Mouse (Mus musculus) embryo, embryonic 10 days (tissue): ENCODE data around the gene Cpeb4.
A peak's percentile ranks its signal among the peaks of the same experiment; 100 is the strongest.

ENCODE experiments used
- DNase-seq: peaks from one replicate; pipeline ENCODE4 v3.0.0-alpha.2; 2015; ENCODE audit warnings: low spot score

The Cpeb4 gene

DNA sequence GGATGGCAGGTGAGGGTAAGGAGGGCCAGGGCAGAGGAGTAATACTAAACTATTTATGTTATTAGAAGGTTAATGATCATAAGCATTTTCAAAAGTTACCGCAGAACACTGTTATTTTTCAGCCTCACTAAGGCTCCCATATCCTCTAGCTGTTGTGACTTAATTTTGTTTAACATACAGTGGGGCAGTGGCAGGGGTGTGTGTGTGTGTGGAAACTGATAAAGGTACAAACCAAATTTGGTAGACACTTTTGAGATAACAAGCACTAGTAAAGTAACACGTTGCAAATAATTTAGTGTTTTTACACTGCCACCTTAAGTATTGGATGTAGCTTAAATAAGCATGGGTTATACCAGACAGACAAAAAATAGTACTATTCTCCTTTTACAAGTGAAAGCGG is 24.9 kb downstream of the Cpeb4 start:
- no peak for DNase-seq

DNA sequence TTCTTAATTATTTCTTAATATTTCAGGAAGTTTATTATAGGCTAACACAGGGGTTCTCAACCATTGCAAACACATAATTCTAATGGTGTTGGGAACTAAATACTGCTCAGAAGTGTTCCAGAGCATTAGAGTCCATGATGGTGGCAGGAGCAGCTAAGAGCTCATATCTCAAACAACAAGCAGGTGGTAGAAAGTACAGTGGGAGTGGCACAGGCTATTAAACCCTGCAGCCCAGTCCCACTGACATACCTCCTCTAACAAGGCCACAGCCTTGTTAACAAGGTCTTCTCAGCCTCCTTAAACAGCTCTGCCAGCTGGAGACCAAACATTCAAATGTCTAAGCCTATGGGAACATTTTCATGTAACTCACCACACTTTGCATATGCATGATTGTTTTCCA is 27.2 kb downstream of the Cpeb4 start:
- no peak for DNase-seq

DNA sequence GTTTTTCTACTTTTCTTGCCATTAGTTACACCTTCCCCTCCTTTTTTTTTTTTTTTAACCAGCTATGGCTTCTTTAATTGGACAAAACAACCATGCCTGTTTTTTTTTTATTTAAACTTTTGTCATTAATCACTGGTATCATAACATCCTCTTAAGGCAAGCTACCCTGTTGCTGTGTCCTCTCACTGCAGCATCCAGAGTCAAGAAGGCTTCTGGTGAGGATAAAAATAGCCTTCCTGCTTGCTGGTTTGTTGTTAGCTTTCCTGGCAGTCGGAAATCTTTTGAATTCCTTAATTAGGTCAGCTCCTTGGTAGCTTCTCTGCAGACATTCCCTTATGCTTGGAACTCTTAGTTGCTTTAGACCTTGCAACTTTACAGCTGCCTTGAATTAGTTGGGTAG is 28.7 kb downstream of the Cpeb4 start:
- no peak for DNase-seq

DNA sequence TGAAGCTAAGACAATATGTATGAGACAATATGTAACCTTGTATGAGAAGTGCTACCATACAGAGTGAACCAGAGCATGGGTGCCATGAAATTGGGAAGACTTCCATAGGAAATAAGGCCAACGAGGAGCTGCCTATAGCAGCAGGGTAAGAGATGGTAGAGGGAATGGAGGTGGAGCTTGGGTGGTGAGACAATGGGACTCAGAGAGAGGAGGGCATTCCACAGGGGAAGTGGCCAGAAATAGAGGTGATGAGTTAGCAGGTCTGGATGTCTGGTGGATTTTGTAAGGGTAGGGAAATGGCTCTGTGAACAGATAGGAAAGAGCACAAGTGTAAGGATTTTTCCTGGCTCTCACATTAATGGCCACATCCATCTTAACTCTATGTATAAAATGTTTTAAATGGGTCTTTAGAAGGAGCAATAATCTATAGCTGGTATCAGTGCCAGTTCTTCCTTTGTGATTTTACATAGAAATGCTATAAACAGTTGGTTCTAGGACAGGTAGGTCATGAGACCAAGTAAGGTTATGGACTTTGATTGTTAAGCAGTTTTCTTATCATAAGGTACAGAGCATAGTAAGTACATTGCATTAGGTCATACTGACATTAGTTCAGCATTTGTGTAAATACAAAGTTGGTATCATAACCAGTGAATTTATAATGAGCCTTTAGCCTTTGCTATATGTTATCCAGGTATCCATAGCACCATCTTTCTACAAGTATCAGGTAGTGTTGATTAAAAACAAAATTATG is 30.4 kb downstream of the Cpeb4 start:
- no peak for DNase-seq

DNA sequence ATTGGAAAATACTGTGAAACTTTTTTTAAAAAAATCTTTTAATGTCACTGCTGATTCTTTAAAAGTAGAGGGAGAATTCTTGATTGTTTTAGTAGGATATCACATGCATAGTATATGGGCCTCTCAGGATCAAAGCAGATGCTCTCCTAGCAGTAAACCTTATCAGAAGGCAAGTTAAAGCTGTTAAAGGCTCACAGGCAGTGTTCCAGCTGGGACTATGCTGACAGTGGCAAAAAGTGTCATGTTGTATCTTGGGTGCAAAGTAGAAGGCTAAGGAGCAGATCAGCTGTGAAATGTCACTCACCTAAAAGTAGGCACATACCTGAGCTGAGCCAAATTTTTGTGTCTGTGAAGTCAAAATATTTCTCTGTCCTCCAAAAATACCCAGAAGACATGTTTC is 34.5 kb downstream of the Cpeb4 start:
- DNase-seq, result no peak

DNA sequence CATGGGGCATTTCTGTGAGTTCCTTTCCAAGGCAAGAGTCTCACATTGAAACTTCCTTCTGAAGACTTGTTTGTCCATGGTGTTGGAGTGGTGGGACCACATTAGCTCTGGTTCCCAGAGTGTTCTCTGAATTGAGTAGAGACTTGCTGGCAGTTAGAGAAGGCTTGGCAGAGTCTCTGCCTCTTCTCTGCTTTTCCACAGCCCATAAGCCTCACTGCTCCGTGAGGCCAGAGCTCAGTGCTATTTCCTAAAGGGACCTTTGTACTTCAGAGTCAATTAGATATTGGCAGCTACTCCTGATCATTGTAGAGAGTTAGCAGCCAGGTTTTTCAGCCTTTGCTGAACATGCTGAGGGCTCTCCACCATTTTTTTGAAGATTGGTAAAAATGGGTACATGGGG is 35.6 kb downstream of the Cpeb4 start:
- DNase-seq, result no peak

DNA sequence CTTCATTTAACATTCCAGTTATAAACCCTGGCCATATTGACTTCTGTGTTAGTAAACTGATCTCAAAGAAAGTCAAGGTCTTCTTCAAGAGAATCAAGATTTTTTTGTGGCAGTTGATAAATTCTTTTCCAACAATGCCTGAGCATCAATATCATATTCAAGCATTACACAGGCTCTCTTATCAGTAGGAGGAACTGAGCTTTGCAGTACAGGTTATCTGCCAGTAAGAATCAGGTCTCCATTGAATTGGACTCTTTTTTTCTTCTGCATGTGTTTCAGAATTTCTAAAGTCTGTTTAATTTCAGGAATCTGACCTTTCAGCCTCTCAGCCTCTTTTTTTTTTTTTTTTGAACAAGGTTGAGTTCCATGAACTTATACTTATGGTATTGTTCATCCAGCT is 40.9 kb downstream of the Cpeb4 start:
- no peak for DNase-seq

DNA sequence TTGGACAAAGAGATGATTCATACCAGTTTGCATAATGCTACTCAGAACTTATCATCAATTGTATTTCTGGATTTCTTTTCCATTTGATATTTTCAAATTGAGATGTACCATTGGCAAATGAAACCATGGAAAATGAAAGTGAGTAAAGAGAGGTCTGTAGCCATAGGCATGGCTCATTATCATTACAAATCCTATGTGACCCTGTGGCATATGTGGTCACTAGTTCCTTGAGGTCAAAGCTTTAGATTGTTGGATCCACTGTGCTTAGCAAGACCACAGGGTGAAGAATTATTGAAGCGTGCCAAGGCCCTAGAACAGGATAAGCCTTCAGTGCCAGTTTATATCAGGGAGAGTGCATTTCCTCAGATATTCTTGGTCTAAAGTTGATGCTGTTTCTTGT is 45.8 kb downstream of the Cpeb4 start:
- DNase-seq, result no peak

DNA sequence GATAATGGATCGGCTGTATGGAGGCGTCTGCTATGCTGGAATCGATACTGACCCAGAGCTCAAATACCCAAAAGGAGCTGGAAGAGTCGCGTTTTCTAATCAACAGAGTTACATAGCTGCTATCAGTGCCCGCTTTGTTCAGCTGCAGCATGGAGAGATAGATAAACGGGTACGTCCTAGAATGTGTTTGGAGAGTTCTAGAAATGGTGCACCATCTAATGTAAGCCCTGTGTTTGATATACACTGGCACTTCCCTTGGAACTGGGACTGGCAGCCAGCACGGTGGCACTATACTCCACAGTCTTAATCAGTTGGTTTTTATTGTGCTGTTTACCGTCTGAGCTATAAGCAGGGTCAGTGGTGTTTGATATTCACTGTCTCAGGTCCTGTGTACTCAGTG is 58.0 kb downstream of the Cpeb4 start:
- no peak for DNase-seq

DNA sequence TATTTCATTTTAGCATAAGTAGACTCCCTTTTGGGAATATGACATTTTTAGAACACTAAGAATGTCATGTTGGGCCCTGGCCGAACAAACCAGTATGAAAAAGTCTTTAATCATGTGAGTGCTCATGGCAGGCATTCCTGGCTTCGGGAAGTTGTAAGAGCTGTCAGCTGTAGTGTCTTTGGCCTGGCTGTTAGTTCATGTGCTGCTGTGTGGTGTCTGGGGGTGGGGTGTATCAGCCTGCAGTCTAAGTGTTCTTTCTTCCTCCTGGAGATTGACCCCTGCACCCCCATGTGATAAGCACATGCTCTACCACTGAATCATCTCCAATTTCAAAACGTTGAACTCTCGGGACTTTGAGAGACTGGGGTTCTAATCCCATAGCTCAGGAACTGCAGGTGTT is 63.6 kb downstream of the Cpeb4 start:
- no peak for DNase-seq

DNA sequence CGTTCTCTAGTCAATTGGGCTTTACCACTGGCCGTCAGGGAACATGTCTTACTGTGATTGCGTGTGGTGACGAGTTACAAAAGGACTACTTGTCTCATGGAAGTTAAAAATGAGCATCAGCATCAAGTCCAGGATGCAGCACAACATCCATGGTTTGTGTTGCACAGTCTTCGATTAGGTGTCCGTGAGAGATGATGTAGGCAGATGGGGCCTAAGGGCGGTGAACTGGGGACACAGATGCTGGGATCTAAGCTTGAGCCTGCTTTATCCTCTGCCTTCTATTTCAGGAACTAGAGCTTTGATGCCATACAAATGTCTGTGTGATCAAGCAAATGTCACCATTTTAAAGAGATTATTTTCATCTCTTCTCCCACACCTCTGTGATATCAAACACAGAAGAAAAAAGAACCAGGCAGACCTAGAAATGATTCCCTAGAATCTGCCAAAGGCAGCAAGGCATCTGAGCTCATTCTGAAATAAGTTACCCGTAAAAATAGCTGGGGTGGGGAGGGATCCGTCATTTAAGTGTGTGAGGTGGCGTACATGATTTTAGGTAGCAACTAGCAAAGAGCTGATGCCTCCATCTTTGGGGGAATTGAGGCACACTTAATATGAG is 65.0 kb downstream of the Cpeb4 start:
- no peak for DNase-seq

DNA sequence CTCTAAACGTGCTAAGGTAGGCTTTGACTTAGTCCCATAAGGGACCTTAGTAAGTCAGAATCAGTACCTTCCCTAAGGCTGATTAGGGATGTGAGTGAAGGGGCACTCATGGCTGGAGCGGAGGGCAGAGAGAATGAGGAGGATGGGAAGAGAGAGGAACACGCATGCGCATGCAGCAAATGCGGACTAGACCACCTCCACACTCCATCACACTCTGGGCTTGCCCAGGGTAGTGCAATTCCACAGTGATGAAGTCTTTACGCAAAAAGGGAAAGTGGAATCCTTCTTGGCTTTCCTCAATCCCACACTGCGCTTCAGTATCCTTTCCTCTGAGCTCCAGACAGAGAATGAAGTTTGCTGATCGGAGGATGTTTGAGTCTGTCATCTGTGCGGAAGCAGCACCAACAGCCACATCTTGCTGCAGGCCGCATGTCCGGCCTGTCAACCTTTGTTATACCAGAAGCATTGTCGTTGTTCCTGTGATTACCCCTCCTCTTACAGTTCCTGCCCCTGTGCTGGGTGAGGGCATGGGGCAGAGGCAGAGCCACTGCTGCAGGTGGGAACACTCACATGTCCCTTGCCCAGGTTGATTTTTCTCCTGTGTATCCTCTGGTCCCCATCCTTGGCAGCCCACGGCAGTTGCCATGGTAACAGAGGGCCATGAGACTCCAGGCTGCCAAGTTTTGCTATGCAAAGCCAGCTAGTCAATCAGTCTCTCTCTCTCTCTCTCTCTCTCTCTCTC is 69.1 kb downstream of the Cpeb4 start:
- peak; percentile 33 for DNase-seq

DNA sequence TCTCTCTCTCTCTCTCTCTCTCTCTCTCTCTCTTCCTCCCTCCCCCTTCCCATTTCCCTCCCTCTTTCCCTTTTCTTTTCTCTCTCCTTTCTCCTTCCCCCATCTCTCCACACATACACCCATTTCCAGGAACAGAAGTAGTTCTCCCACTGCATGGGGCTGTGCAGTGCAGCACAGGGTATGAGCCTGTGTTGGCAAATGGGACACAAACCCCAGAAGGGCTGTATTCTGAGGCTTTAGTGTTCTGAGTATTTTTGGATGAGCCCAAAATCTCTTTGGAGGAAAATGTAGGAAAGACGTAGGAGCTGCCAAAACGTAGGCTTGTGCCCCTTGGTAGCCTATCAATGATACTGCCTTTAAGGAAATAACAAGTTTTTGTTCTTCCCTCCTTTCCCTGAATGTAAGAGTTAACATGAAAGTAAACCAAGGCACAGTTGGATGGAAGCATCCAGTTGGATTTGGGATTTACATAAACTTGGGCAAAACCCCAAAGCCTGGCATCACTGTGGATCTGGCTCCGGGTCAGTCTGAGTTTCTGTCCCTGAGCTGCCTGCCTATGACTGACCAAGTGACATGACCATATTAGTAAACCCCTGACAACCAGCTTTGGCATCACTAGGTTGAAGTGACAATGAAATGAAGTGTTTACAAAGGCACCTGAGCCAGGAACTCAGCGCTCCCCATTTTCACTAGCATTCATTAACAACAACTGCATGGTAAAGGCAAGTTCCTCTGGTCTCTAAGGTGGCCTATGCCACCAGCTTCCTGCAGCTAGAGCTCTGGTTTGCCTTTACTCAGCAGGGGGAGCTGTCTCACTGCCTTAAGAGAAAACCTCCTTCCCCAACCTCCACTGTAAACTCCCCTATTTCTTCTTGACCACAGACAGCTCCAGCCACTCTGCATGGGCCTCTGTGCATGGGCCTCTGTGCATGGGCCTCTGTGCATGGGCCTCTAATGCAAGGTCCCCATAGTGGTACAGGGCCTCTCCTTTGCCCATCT is 69.9 kb downstream of the Cpeb4 start:
- peak; percentile 30 for DNase-seq

DNA sequence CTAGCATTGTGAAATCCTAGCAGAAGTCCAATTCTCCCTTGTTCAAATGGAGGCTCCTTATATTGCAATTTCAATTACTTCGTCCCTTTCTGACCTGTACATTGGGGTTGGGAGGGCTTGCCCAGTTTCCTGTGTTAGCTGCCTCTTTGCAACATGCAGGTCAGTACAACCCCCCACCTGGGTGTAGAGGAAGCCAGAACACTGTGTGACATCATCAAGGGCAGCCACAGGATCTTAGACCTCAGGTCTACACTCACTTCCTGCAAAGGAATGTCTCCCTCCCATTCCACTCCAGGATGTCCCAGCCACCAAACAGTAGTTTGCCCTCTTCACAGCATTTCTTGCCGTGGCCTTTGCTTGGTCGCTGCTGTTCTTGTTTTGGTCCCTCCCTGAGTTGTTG is 73.5 kb downstream of the Cpeb4 start:
- DNase-seq, result no peak

DNA sequence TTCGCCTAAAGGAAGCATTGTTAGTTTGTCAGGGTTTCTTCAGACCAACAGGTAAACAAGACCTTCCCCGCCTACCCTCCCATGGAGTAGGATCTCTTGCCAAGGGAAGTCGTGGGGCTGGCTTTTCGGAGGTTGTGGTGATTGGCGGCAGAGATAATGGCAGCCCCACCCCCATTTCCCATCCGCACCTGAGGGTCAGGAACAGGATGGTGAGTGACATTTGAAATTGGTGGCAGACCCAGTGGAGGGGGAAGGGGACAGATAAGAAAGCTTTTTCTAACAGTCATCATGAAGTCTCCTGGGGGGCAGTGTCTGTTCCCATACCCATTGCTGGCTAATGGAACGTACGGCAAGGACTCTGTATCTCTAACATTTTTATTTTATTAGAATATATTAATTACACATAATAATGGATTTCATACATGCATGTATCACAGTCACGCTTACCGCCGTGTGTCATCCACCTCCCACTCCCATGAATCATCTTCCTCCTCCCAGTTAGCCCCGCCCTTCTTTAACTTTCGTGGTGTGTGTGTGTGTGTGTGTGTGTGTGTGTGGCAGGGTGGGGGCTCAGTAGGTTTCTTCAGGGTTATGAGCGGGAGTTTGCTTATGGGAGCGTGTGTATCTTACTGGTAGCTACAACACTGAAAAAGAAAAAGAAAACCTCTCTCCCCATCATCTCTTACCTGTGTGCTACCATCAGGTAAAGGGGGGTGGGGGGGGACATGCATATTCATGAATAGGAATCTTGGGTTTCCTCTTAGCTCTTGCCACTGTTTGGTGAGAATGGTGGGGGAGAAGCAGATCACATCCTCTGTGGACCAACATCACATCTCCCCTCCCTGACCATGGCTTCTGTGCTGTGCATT is 76.7 kb downstream of the Cpeb4 start:
- no peak for DNase-seq

DNA sequence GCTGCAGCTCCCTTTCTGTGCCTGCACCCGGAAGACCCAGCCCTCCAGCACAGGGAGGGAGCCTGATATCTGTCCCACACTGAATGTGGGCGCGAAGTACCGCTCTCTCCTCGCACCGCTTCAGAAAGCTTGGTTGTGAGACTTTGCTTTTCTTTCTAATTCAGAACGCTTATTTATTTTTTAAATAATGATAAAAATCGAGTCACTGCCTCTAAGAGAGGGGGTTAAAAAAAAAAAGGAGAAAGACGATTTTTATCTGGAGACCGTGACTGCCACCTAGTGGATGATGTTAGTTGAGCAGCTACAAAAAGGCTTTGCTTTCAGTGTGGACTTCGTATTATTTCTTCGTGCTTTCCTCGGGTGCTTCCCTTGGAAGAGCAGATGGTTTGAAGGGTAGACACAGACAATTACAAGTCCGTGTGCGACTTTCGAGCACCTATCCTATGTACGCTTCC is 77.3 kb downstream of the Cpeb4 start:
- peak; percentile 89 for DNase-seq

DNA sequence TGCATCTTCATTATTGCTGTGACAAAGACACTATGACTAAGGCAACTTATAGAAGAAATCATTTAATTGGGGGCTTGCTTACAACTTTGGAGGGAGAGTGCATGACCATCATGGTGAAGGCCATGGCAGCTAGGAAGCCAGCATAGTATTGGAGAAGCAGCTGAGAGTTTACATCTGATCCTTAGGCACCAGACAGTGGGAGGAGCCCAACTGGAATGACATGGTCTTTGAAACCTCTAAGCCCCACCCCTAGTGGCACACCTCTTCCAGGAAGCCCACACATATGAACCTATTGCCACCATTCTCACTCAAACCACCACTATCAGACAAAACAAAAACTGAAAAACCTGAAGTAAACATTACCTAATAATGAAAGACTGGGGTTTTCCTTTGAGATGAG is 88.1 kb downstream of the Cpeb4 start:
- DNase-seq, result no peak

DNA sequence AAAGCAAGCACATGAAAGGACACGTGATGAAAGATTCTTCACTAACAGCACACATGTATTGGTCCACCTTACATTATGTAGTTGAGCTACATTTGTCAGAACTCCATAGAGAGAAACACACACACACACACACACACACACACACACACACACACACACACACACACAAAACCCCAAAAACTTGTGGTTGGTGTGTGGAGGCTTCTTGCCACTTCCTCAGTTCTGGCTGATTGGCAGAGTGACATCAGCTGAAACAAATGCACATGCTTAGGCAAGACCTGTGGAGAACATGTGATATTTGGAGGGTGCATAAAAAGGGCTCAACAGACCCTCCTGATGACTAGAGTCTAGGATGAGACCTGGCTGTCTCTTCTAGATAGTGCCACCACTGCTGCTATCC is 92.0 kb downstream of the Cpeb4 start:
- DNase-seq, result no peak

DNA sequence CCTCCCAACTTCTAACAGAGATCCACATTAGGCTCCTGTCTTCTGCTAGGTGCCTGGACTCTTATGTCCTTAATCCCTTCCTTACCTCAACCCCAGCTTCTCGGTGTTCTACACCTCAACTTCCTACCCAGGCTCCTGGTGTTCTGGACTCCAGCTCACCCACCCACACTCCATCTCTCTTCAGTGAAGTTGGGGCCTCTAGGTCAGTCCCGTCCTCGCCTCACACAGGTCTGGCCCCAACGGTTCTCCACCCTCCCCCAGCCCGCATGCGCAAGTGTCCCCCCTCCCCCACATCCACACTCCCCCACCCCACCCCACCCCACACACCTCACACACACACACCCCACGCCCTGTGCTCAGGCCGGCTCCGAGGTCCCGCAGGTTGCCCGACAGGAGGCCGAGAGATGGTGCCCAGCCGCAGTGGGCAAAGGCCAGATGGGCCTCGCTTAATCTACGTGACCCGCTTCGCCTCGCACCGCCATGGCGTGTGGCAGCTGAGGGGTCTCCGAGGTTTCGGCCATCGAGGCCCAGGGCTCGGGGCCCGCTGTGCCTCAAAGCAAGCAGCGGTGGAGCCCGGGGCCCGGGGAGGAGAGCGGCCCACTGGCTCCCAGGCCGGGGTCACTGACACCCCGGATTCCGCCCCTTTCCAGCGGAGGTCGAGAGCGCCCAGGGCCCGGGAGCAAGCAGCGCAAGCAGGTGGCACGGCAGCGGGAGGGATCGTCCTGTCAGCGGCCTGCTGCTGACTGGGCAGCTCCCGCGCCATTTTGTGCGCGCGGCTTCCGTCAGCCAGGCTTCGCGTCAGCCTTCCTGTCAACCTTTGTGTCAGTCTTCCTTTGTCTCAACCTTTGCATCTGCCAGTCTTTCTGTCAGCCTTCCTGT is 93.5 kb downstream of the Cpeb4 start, which contains the start of gene 4930524B15Rik:
TSS of gene 4930524B15Rik (plus strand) at position 337 of the 879 bp plus-strand sequence.
- DNase-seq, result peak; percentile 65

DNA sequence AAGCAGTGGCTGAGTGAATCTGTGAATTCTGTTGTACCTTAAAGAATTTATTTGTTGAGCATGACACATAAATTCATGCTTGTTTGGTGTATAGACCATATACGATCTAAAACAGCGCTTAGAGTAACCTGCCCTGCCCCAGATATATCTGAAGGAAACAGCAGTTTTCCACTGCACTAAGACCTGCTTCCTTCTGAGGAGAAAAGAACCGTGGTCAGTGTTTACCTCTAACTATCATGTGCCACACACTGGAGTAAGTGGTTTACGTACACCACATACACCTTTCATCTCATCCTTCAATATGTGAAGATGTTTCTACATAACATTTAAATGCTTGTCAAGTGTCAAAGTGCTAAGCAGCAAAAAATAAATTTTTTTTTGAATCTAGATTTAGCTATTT is 102.1 kb downstream of the Cpeb4 start:
- no peak for DNase-seq
